Mouse (Mus musculus): ENCODE results near the gene Gcnt1. TPM values are rescaled to one million over a fixed set of nuclear protein-coding genes. Genes with fewer than 3 reads are reported as not detected.

Gcnt1 gene
- total and polyA plus RNA-seq, 2 experiments from 2014 or later, result 2.5 to 9.9 TPM

- Histone ChIP-seq H3K4me2 (ENCODE audit: low read depth, low read length) (no peak overlapping the region), H3K36me3 (replicated peaks; ENCODE audit: control insufficient read depth, insufficient read depth, low read length) (no peaks in the 10 kb centered on the region), H3K27me3 (ENCODE audit: control insufficient read depth, insufficient read depth, low read length) (no peaks in the 10 kb centered on the region), H3K9me3 (replicated peaks; ENCODE audit: control insufficient read depth, low read length) (no peaks in the 10 kb centered on the region), H3K4me3 (ENCODE audit: low read depth, low read length) (no peak overlapping the region), H3K4me1 (ENCODE audit: control insufficient read depth, insufficient read depth) (no peaks in the 10 kb centered on the region), H3K27ac (ENCODE audit: low read depth) (no peak overlapping the region), H3K9ac (replicated peaks; ENCODE audit: low read depth, low read length) (no peak overlapping the region)
- ATAC-seq (ENCODE audit: insufficient read depth, low read depth), result no peak
- no peak for TF ChIP-seq EP300 (IDR thresholded peaks at IDR 0.05; ENCODE audit: low read depth)
- TF ChIP-seq CTCF (IDR thresholded peaks at IDR 0.05; ENCODE audit: low read depth), result no peak
- DNase-seq (ENCODE audit: low spot score), result no peak
- WGBS, result 36% methylated on average over 5 of the region's 5 CpGs
These were observed 76.6 kb downstream of the Gcnt1 start for GRCm38 (mm10) chr19:17296081-17296480.

GRCm38 (mm10) chr19:17295211-17295766 is 77.4 kb downstream of the Gcnt1 start:
- TF ChIP-seq EP300 (IDR thresholded peaks at IDR 0.05; ENCODE audit: low read depth) (no peak), CTCF (IDR thresholded peaks at IDR 0.05; ENCODE audit: low read depth) (no peak)
- H3K9ac ChIP-seq (replicated peaks; ENCODE audit: low read depth, low read length), result no peak overlapping the region
- peaks cover 2% of the 10 kb centered on the region; the same call in 1 of the 2 replicates for H3K4me1 ChIP-seq (ENCODE audit: control insufficient read depth, insufficient read depth)
- H3K4me3 ChIP-seq (ENCODE audit: low read depth, low read length), result no peak overlapping the region
- H3K27ac ChIP-seq (ENCODE audit: low read depth), result no peak overlapping the region
- no peak overlapping the region for H3K4me2 ChIP-seq (ENCODE audit: low read depth, low read length)
- H3K36me3 ChIP-seq (replicated peaks; ENCODE audit: control insufficient read depth, insufficient read depth, low read length), result no peaks in the 10 kb centered on the region
- no peaks in the 10 kb centered on the region for H3K9me3 ChIP-seq (replicated peaks; ENCODE audit: control insufficient read depth, low read length)
- DNase-seq (ENCODE audit: low spot score) (no peak), ATAC-seq (ENCODE audit: insufficient read depth, low read depth) (no peak)
- no peaks in the 10 kb centered on the region for H3K27me3 ChIP-seq (ENCODE audit: control insufficient read depth, insufficient read depth, low read length)
- 80% methylated on average over 6 of the region's 6 CpGs for WGBS

GRCm38 (mm10) chr19:17294136-17294535 is 78.5 kb downstream of the Gcnt1 start:
- Histone ChIP-seq H3K4me2 (ENCODE audit: low read depth, low read length) (no peak overlapping the region), H3K9me3 (replicated peaks; ENCODE audit: control insufficient read depth, low read length) (no peaks in the 10 kb centered on the region), H3K27me3 (ENCODE audit: control insufficient read depth, insufficient read depth, low read length) (no peaks in the 10 kb centered on the region), H3K9ac (replicated peaks; ENCODE audit: low read depth, low read length) (no peak overlapping the region), H3K27ac (ENCODE audit: low read depth) (no peak overlapping the region), H3K4me3 (ENCODE audit: low read depth, low read length) (no peak overlapping the region), H3K4me1 (ENCODE audit: control insufficient read depth, insufficient read depth) (peaks cover 7% of the 10 kb centered on the region; the same call in 1 of the 2 replicates), H3K36me3 (replicated peaks; ENCODE audit: control insufficient read depth, insufficient read depth, low read length) (no peaks in the 10 kb centered on the region)
- DNase-seq (ENCODE audit: low spot score) (no peak), ATAC-seq (ENCODE audit: insufficient read depth, low read depth) (no peak)
- TF ChIP-seq EP300 (IDR thresholded peaks at IDR 0.05; ENCODE audit: low read depth) (no peak), CTCF (IDR thresholded peaks at IDR 0.05; ENCODE audit: low read depth) (no peak)
- 83% methylated on average over 5 of the region's 5 CpGs for WGBS

- DNase-seq (ENCODE audit: low spot score) (peak; percentile 40), ATAC-seq (ENCODE audit: insufficient read depth, low read depth) (0 out of 2 replicates have a peak, but pooled peaks have one; percentile 17)
- WGBS, result 14% methylated on average over 6 of the region's 6 CpGs
- Histone ChIP-seq H3K9ac (replicated peaks; ENCODE audit: low read depth, low read length) (no peak overlapping the region), H3K9me3 (replicated peaks; ENCODE audit: control insufficient read depth, low read length) (no peaks in the 10 kb centered on the region), H3K4me3 (ENCODE audit: low read depth, low read length) (no peak overlapping the region), H3K27ac (ENCODE audit: low read depth) (no peak overlapping the region), H3K36me3 (replicated peaks; ENCODE audit: control insufficient read depth, insufficient read depth, low read length) (no peaks in the 10 kb centered on the region), H3K4me2 (ENCODE audit: low read depth, low read length) (peak overlapping the region; percentile 37), H3K27me3 (ENCODE audit: control insufficient read depth, insufficient read depth, low read length) (no peaks in the 10 kb centered on the region), H3K4me1 (ENCODE audit: control insufficient read depth, insufficient read depth) (peaks cover 16% of the 10 kb centered on the region; the same call in 1 of the 2 replicates)
- TF ChIP-seq CTCF (IDR thresholded peaks at IDR 0.05; ENCODE audit: low read depth) (no peak), EP300 (IDR thresholded peaks at IDR 0.05; ENCODE audit: low read depth) (no peak)
These were observed 83.1 kb downstream of the Gcnt1 start for GRCm38 (mm10) chr19:17289526-17289925.

- WGBS, result 70% methylated on average over 7 of the region's 7 CpGs
- Histone ChIP-seq H3K27me3 (ENCODE audit: control insufficient read depth, insufficient read depth, low read length) (no peaks in the 10 kb centered on the region), H3K27ac (ENCODE audit: low read depth) (no peak overlapping the region), H3K9me3 (replicated peaks; ENCODE audit: control insufficient read depth, low read length) (no peaks in the 10 kb centered on the region), H3K9ac (replicated peaks; ENCODE audit: low read depth, low read length) (no peak overlapping the region), H3K36me3 (replicated peaks; ENCODE audit: control insufficient read depth, insufficient read depth, low read length) (no peaks in the 10 kb centered on the region), H3K4me1 (ENCODE audit: control insufficient read depth, insufficient read depth) (peaks cover 16% of the 10 kb centered on the region; the same call in 1 of the 2 replicates), H3K4me3 (ENCODE audit: low read depth, low read length) (no peak overlapping the region), H3K4me2 (ENCODE audit: low read depth, low read length) (no peak overlapping the region)
- ATAC-seq (ENCODE audit: insufficient read depth, low read depth), result no peak
- no peak for DNase-seq (ENCODE audit: low spot score)
- no peak for TF ChIP-seq EP300 (IDR thresholded peaks at IDR 0.05; ENCODE audit: low read depth)
- TF ChIP-seq CTCF (IDR thresholded peaks at IDR 0.05; ENCODE audit: low read depth), result no peak
These were observed 86.6 kb downstream of the Gcnt1 start for GRCm38 (mm10) chr19:17286004-17286403.

GRCm38 (mm10) chr19:17283317-17283716 is 89.3 kb downstream of the Gcnt1 start:
- Histone ChIP-seq H3K36me3 (replicated peaks; ENCODE audit: control insufficient read depth, insufficient read depth, low read length) (no peaks in the 10 kb centered on the region), H3K4me2 (ENCODE audit: low read depth, low read length) (no peak overlapping the region), H3K9ac (replicated peaks; ENCODE audit: low read depth, low read length) (no peak overlapping the region), H3K4me1 (ENCODE audit: control insufficient read depth, insufficient read depth) (0 out of 2 replicates have a peak, but pooled peaks cover 5% of the 10 kb centered on the region), H3K27me3 (ENCODE audit: control insufficient read depth, insufficient read depth, low read length) (no peaks in the 10 kb centered on the region), H3K27ac (ENCODE audit: low read depth) (no peak overlapping the region), H3K9me3 (replicated peaks; ENCODE audit: control insufficient read depth, low read length) (no peaks in the 10 kb centered on the region), H3K4me3 (ENCODE audit: low read depth, low read length) (no peak overlapping the region)
- 55% methylated on average over 3 of the region's 3 CpGs for WGBS
- ATAC-seq (ENCODE audit: insufficient read depth, low read depth) (no peak), DNase-seq (ENCODE audit: low spot score) (no peak)
- TF ChIP-seq EP300 (IDR thresholded peaks at IDR 0.05; ENCODE audit: low read depth), result no peak
- TF ChIP-seq CTCF (IDR thresholded peaks at IDR 0.05; ENCODE audit: low read depth), result no peak

Data from heart, postnatal 0 days (tissue).